Mouse (Mus musculus): ENCODE measurements around the gene Esrrg. TPM values are rescaled to one million over a fixed set of nuclear protein-coding genes. Genes with fewer than 3 reads are reported as not detected.

Esrrg gene
- polyA plus RNA-seq, 1 experiment from 2014 or later = 31.6 TPM

DNA sequence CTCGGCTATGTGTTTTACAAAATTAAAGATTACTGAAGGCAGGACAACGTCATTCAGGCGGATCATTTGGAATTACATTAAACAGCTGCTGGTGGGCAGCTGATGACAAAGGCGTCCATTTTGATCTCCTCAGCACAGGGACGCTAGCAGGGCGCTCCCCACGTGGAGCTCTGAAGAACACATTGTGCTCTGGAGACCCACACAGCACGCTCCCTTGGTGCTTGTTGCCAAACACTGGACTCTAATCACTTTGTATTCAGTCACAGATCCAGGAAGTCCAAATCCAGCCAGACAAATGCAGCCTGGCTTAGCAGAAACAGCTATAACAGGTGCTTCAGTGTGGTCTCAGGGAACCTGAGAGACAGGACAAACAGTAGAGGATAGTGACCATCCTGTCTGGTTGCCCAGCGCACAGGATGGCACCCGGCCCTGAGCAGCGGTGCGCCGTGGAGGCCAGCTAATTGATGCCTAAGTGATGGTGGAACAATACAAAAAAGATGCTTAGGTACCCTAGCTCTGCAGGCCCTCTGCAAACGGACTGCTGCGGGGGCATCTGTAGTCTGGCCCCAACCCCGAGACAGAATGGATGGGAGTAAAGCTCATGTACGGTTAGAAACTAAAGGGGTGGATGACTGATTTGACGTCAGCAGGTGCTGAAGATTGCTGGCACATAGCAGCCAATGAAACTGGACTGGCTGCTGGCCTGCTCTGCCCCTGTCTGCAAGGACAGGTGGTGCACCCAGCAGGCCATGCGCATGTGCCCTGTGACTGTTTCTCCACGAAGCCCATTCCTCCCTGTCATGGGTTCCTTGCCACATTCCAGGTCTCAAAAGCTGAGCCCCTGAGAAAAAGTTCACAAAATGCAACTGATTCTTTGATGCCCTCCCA lies 367.1 kb downstream of the Esrrg start:
- ATAC-seq (ENCODE audit: low FRiP score) = no peak
- H3K27me3 ChIP-seq (replicated peaks) = peaks cover 6% of the 10 kb centered on the region; the same call in 1 of the 2 replicates
- H3K4me3 ChIP-seq (replicated peaks) = no peak overlapping the region
- no peaks in the 10 kb centered on the region for H3K36me3 ChIP-seq
- no peaks in the 10 kb centered on the region for H3K9me3 ChIP-seq (replicated peaks)
- H3K4me2 ChIP-seq = no peak overlapping the region
- no peak overlapping the region for H3K27ac ChIP-seq (replicated peaks)
- WGBS = 65% methylated on average over 20 of the region's 20 CpGs
- no peak overlapping the region for H3K9ac ChIP-seq (replicated peaks)
- peaks cover 4% of the 10 kb centered on the region for H3K4me1 ChIP-seq

DNA sequence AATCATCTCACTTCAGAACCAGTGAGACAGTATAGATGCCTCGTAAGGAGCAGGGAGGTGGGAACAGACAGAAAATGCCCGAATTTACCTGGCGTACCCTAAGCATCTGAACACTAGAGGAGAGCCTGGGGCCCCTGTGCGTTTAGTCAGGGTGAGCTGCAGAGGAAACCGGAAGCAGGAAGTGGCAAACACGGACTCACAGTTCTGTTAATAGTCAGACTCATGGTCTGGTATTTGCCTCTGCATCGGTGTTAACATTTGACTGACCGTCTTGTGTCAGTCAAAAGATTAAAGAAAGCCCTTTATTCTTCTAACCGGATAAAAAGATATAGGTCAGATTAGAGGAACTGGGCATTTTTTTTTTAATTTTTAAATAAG lies 367.8 kb downstream of the Esrrg start:
- peaks cover 6% of the 10 kb centered on the region; the same call in 1 of the 2 replicates for H3K27me3 ChIP-seq (replicated peaks)
- H3K4me3 ChIP-seq (replicated peaks) = no peak overlapping the region
- H3K4me2 ChIP-seq = no peak overlapping the region
- no peak overlapping the region for H3K27ac ChIP-seq (replicated peaks)
- H3K9me3 ChIP-seq (replicated peaks) = no peaks in the 10 kb centered on the region
- 90% methylated on average over 9 of the region's 9 CpGs for WGBS
- no peak overlapping the region for H3K9ac ChIP-seq (replicated peaks)
- ATAC-seq (ENCODE audit: low FRiP score) = no peak
- no peaks in the 10 kb centered on the region for H3K36me3 ChIP-seq
- H3K4me1 ChIP-seq = peaks cover 4% of the 10 kb centered on the region

DNA sequence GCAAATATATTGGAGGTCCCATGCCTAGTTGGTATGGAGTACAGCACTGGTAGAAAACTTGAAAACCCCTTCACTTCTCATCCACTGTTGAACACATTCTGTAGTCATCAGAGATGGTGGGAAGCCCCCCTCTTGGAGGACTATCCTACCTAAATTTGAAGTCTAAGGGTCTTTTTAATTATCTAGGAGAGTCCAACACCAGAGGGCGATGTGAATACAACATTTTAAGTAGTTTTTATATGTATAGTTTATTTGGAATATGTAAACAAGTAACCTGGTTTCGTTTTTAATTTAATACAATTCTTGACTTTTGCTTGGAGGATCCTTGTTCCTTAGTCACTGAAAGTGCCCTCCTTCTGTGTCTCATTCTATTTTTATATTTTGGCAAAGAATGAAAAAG lies 372.4 kb downstream of the Esrrg start:
- peaks cover 14% of the 10 kb centered on the region for H3K4me1 ChIP-seq
- no peaks in the 10 kb centered on the region for H3K9me3 ChIP-seq (replicated peaks)
- 85% methylated on average over 2 of the region's 2 CpGs for WGBS

DNA sequence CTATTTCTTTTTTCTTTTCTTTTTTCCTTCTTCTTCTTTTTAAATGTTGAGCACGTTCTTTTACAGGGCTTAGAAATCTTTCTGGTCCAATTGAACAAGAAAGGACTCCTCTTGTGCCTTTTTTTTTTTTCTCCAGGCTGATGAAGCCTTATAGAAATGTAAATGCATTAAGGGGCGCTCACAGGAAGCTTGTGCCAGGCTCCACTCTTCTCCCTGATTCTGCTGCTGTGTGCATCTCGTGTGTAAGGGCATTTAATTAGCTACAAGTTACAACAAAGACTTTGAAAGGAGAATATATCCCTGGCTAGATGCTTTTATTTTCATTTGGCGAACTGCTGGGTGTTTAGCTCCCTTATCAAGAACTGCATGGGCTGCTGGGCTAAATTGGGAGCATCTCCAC lies 374.6 kb downstream of the Esrrg start:
- no peak overlapping the region for H3K4me3 ChIP-seq (replicated peaks)
- no peaks in the 10 kb centered on the region for H3K9me3 ChIP-seq (replicated peaks)
- ATAC-seq (ENCODE audit: low FRiP score) = no peak
- peaks cover 14% of the 10 kb centered on the region for H3K4me1 ChIP-seq
- H3K27ac ChIP-seq (replicated peaks) = no peak overlapping the region
- 13% methylated on average over 4 of the region's 4 CpGs for WGBS
- H3K4me2 ChIP-seq = no peak overlapping the region
- H3K36me3 ChIP-seq = no peaks in the 10 kb centered on the region
- 0 out of 2 replicates have a peak, but pooled peaks cover 4% of the 10 kb centered on the region for H3K27me3 ChIP-seq (replicated peaks)
- H3K9ac ChIP-seq (replicated peaks) = no peak overlapping the region

More for the DNA sequence above, 372.4 kb downstream of the Esrrg start:
- no peak for ATAC-seq (ENCODE audit: low FRiP score)
- Histone ChIP-seq H3K4me2 (no peak overlapping the region), H3K9ac (replicated peaks) (no peak overlapping the region), H3K27ac (replicated peaks) (no peak overlapping the region), H3K4me3 (replicated peaks) (no peak overlapping the region), H3K36me3 (no peaks in the 10 kb centered on the region), H3K27me3 (replicated peaks) (0 out of 2 replicates have a peak, but pooled peaks cover 5% of the 10 kb centered on the region)

DNA sequence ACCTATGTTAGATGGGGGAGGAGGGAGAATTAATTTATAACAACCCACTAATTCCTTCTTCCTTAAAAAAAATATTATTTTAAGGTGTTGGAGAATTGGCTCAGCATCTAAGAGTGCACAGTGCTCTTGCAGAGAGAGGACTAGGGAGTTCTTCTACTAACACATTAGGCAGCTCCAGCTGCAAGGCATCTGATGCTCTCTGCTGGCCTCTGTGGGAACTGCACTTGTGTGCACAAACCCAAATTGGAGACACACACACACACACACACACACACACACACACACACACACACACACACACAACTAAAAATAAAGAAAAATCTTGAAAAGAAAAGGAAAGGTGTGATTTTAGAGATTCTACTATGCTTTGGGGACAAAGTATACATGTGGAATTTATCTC lies 381.6 kb downstream of the Esrrg start:
- H3K27me3 ChIP-seq (replicated peaks) = peaks cover 15% of the 10 kb centered on the region; the same call in 1 of the 2 replicates
- ATAC-seq (ENCODE audit: low FRiP score) = no peak
- H3K9me3 ChIP-seq (replicated peaks) = no peaks in the 10 kb centered on the region
- no peaks in the 10 kb centered on the region for H3K4me1 ChIP-seq
- no peak overlapping the region for H3K4me2 ChIP-seq
- no peaks in the 10 kb centered on the region for H3K36me3 ChIP-seq
- H3K4me3 ChIP-seq (replicated peaks) = no peak overlapping the region
- H3K9ac ChIP-seq (replicated peaks) = no peak overlapping the region
- no peak overlapping the region for H3K27ac ChIP-seq (replicated peaks)

DNA sequence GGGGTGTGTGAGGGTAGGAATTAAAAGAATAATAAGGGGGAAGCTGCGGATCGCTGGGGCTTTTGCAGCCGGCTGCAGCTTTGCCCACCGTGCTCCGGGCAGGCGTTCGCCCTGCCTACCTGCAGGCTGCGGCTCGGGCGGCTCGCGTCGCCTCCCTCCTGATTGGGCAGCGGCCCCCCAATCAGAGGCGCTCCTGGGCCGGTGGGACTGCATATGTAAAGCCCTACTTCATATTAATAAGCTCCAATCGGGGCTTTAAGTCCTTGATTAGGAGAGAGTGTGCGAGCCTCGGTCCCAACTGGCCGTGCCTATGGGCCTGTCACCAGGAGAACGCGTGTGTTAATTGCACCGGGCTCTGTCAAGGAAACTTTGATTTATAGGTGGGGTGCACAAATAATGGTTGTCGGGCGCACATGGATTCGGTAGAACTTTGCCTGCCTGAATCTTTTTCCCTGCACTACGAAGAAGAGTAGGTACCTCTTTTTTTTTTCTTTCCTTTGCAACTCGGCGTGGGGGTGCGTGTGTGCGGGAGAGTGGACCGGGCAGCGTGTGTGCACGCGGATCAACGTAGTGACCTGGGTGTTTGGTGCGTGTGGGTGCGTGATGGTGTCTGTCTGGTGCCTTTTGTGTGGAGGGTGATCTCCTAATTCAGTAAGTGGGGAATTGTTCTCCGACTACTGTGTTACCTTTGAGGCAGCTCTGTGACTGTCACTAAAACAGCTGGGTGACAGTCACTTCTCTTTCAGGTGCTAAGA lies 389.2 kb downstream of the Esrrg start:
- ATAC-seq (ENCODE audit: low FRiP score) = peak; percentile 92
- Histone ChIP-seq H3K9ac (replicated peaks) (peak overlapping the region; percentile 41), H3K27me3 (replicated peaks) (peaks cover 11% of the 10 kb centered on the region; the same call in 1 of the 2 replicates), H3K9me3 (replicated peaks) (no peaks in the 10 kb centered on the region), H3K4me1 (peaks cover 7% of the 10 kb centered on the region; the same call in 1 of the 2 replicates), H3K27ac (replicated peaks) (no peak overlapping the region; the same call in 1 of the 2 replicates), H3K4me2 (peak overlapping the region; percentile 95), H3K36me3 (no peaks in the 10 kb centered on the region), H3K4me3 (replicated peaks) (peak overlapping the region; percentile 50)
- under 1% methylated on average over 39 of the region's 39 CpGs for WGBS

DNA sequence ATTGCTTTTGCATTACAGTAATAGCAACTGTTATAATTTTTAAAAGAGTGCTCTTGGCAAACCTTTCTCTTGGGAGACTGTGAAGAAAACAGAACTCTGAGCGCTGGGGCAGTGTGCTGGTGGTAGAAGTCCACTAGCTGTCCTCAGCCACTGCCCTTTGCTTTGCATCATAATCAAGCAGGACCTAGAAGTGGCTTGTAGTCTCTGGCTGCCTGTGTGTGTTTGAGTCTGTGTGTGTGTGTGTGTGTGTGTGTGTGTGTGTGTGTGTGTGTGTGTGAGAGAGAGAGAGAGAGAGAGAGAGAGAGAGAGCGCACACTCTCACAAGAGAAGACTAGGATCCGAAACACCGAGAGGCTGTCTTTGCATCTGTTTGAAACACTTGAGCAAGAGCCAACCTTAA lies 390.5 kb downstream of the Esrrg start:
- Histone ChIP-seq H3K27ac (replicated peaks) (no peak overlapping the region), H3K4me1 (peaks cover 7% of the 10 kb centered on the region; the same call in 1 of the 2 replicates), H3K4me2 (no peak overlapping the region), H3K27me3 (replicated peaks) (0 out of 2 replicates have a peak, but pooled peaks cover 6% of the 10 kb centered on the region), H3K36me3 (no peaks in the 10 kb centered on the region), H3K9me3 (replicated peaks) (no peaks in the 10 kb centered on the region), H3K4me3 (replicated peaks) (peak overlapping the region; percentile 13), H3K9ac (replicated peaks) (no peak overlapping the region)
- no peak for ATAC-seq (ENCODE audit: low FRiP score)
- 62% methylated on average over 4 of the region's 4 CpGs for WGBS

DNA sequence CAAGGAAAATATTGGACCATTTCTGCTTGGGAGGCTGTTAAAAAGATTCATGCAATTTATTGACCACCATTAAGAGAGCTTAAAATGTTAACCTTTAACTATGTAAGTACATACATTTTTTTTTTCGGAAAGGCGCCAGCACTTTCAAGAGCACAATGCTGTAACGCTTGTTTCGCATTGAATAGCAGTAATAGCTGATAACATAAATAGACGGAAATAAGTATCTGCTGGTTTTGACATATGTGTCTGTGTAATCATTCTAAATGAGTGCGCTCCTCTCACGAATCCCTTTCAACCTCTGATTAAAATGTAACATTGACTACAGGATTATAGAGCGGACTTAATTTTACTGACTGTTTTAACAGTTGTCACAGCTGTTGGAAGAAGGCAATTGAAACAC lies 391.6 kb downstream of the Esrrg start:
- Histone ChIP-seq H3K36me3 (no peaks in the 10 kb centered on the region), H3K27ac (replicated peaks) (no peak overlapping the region), H3K9ac (replicated peaks) (no peak overlapping the region), H3K9me3 (replicated peaks) (no peaks in the 10 kb centered on the region), H3K27me3 (replicated peaks) (no peaks in the 10 kb centered on the region), H3K4me1 (peaks cover 7% of the 10 kb centered on the region; the same call in 1 of the 2 replicates), H3K4me3 (replicated peaks) (peak overlapping the region; percentile 9), H3K4me2 (peak overlapping the region; percentile 0; the same call in 1 of the 2 replicates)
- WGBS = 44% methylated on average over 8 of the region's 8 CpGs
- no peak for ATAC-seq (ENCODE audit: low FRiP score)

DNA sequence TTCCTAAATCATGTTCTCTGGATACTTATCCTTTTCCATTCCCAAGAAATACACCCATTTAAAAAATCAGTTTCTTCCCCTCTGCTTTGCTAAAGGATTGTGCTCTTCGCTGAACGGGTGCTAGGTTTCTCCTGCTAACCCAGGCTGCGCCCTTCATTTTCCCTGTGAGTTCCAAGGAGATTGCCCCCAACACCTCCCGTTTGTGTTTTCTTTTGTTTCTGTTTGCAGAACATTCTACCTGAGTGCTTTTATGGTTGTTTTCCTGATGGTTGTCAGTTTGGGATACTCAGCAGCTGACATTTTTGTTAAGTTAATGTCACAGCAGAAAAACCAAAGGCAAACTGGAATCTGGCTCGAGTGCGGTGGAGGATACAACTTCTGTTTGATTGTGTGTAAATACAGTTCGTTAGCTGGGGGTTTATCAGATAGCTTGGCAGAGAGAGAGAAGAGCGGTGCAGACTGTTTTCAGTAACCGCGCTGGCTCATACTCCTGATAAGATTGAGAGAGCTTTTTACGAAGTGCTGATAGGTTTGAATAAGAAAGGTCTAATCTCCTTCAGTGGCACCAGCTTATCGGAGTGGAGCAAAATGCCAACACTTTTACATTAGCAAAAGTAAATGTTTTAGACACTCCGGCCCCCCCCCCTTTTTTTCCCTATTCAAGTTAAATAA lies 398.4 kb downstream of the Esrrg start:
- Histone ChIP-seq H3K27ac (replicated peaks) (no peak overlapping the region), H3K4me2 (peak overlapping the region; percentile 17; the same call in 1 of the 2 replicates), H3K27me3 (replicated peaks) (0 out of 2 replicates have a peak, but pooled peaks cover 6% of the 10 kb centered on the region), H3K4me1 (no peaks in the 10 kb centered on the region), H3K9ac (replicated peaks) (no peak overlapping the region), H3K4me3 (replicated peaks) (no peak overlapping the region), H3K9me3 (replicated peaks) (no peaks in the 10 kb centered on the region), H3K36me3 (no peaks in the 10 kb centered on the region)
- 65% methylated on average over 13 of the region's 13 CpGs for WGBS
- ATAC-seq (ENCODE audit: low FRiP score) = no peak

DNA sequence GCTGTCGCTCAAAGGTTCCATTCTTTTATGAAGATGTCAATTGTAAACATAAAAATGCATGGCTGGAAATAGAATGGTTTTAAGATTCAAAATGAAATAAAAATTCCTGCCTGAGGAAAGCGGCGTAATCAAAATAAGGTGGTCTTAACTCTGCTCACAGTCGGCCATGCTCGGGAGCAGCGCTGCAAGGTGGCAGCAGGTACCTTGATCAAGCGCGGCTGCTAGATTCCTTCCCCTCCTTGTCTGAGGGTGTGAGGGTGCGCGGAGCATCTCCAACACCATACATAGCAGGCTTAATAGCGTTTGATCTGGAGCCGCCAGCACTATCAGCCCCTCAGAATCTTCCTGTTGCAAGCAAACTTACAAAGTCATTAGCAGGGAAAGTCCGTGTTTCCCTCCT lies 399.9 kb downstream of the Esrrg start:
- Histone ChIP-seq H3K4me1 (no peaks in the 10 kb centered on the region), H3K36me3 (no peaks in the 10 kb centered on the region), H3K4me2 (no peak overlapping the region), H3K27me3 (replicated peaks) (0 out of 2 replicates have a peak, but pooled peaks cover 6% of the 10 kb centered on the region), H3K9ac (replicated peaks) (no peak overlapping the region), H3K9me3 (replicated peaks) (no peaks in the 10 kb centered on the region), H3K27ac (replicated peaks) (no peak overlapping the region), H3K4me3 (replicated peaks) (no peak overlapping the region)
- ATAC-seq (ENCODE audit: low FRiP score) = no peak
- 75% methylated on average over 13 of the region's 13 CpGs for WGBS

DNA sequence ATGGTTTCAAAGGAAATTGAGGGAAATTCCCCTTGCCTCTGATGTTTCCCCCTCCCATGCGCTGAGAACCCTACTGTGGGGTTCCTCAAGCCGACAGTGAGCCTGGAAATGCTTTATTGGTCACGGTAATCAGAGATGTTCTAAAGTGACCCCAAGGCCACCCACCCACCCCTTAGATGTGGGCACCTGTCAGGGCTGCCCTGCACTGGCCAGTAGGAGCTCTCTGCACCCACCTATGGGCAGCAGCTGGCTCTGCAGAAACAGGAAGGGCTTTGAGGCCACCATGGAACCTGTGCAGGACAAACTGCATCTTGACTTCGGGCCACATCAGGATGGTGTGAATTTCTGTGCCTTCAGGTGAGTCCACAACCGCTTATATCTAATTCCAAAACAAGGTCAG lies 401.3 kb downstream of the Esrrg start:
- Histone ChIP-seq H3K36me3 (no peaks in the 10 kb centered on the region), H3K4me1 (no peaks in the 10 kb centered on the region), H3K4me2 (no peak overlapping the region), H3K9me3 (replicated peaks) (no peaks in the 10 kb centered on the region), H3K27ac (replicated peaks) (no peak overlapping the region), H3K9ac (replicated peaks) (no peak overlapping the region), H3K4me3 (replicated peaks) (no peak overlapping the region), H3K27me3 (replicated peaks) (0 out of 2 replicates have a peak, but pooled peaks cover 6% of the 10 kb centered on the region)
- ATAC-seq (ENCODE audit: low FRiP score) = no peak
- 57% methylated on average over 5 of the region's 5 CpGs for WGBS
